Mouse (Mus musculus): ENCODE results near the gene Rxfp3. TPM values are rescaled to one million over a fixed set of nuclear protein-coding genes. Genes with fewer than 3 reads are reported as not detected.

Gene Rxfp3
- polyA plus RNA-seq (2012; rRNA removed), result not detected in 2 replicates

DNA sequence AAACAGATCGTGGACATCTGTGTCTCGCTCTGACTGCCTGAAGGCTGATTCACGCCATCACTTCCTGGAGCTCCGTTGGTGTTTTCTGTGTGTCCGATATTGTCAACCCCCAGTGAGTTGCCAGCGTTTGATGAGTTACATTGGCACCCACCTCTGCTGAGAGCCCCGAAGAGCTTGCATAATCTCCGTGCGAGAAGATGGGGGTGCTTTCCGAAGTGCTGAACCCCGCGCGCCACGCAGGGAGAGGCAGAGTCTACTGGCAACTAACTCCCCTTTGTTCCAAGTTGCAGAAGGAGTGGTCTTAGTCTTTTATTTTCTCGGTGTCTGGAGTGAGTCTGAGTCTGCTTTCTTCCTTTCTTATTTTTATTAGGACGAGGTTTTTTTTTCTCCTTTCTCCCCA, at the start of gene Rxfp3:
TSS of gene Rxfp3 (minus strand) at position 281 of the 400 bp plus-strand sequence.
- TF ChIP-seq CTCF (IDR thresholded peaks at IDR 0.05; ENCODE audit: extremely low read depth, insufficient read depth, insufficient read length, insufficient replicate concordance) (no peak), POLR2A (IDR thresholded peaks at IDR 0.05; ENCODE audit: low read depth, low read length) (no peak)
- Histone ChIP-seq H3K4me3 (ENCODE audit: extremely low read depth, insufficient read depth, insufficient read length) (no peak within 1 kb of the TSS), H3K36me3 (ENCODE audit: control insufficient read depth, insufficient read depth, low read length) (no peaks in the 10 kb centered on the region), H3K4me1 (ENCODE audit: control insufficient read depth, insufficient read depth, insufficient read length) (no peaks in the 10 kb centered on the region), H3K27ac (ENCODE audit: insufficient read depth, low read length) (no peak within 1 kb of the TSS), H3K27me3 (ENCODE audit: control insufficient read depth, insufficient read depth, low read length) (peaks cover 1% of the 10 kb centered on the region; the same call in 1 of the 2 replicates)
- DNase-seq (ENCODE audit: low read depth in 1 of 2, low spot score in 2 of 2), result no peak
- WGBS, result 5% methylated on average over 16 of the region's 16 CpGs

- 85% methylated on average over 1 of the region's 1 CpGs for WGBS
- TF ChIP-seq POLR2A (IDR thresholded peaks at IDR 0.05; ENCODE audit: low read depth, low read length) (no peak), CTCF (IDR thresholded peaks at IDR 0.05; ENCODE audit: extremely low read depth, insufficient read depth, insufficient read length, insufficient replicate concordance) (no peak)
- H3K4me3 ChIP-seq (ENCODE audit: extremely low read depth, insufficient read depth, insufficient read length), result no peak overlapping the region
- no peaks in the 10 kb centered on the region for H3K36me3 ChIP-seq (ENCODE audit: control insufficient read depth, insufficient read depth, low read length)
- no peaks in the 10 kb centered on the region for H3K27me3 ChIP-seq (ENCODE audit: control insufficient read depth, insufficient read depth, low read length)
- H3K27ac ChIP-seq (ENCODE audit: insufficient read depth, low read length), result no peak overlapping the region
- H3K4me1 ChIP-seq (ENCODE audit: control insufficient read depth, insufficient read depth, insufficient read length), result no peaks in the 10 kb centered on the region
- no peak for DNase-seq (ENCODE audit: low read depth in 1 of 2, low spot score in 2 of 2)
Measured at GRCm38 (mm10) chr15:11084993-11085365, 47.2 kb upstream of the Rxfp3 start.

GRCm38 (mm10) chr15:11084241-11084992, 46.6 kb upstream of the Rxfp3 start:
- TF ChIP-seq POLR2A (IDR thresholded peaks at IDR 0.05; ENCODE audit: low read depth, low read length) (no peak), CTCF (IDR thresholded peaks at IDR 0.05; ENCODE audit: extremely low read depth, insufficient read depth, insufficient read length, insufficient replicate concordance) (no peak)

DNA sequence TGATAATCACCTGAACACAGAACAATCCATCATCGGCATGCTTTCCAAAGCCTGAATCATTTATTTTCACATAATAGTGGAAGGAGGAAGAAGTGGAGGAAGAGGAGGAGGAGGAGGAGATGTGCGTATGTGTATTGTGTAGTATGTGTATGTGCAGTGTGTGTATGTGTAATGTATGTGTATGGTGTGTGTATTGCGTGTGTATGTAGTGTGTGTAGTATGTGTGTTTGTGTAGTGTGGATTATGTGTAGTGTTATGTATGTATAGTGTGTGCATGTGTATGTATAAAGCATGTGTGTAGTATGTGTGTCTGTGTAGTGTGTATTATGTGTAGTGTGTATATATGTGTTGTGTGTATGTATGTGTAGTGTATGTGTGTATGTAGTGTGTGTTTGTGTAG, 45.9 kb upstream of the Rxfp3 start:
- DNase-seq (ENCODE audit: low read depth in 1 of 2, low spot score in 2 of 2), result no peak
- no peaks in the 10 kb centered on the region for H3K27me3 ChIP-seq (ENCODE audit: control insufficient read depth, insufficient read depth, low read length)
- TF ChIP-seq CTCF (IDR thresholded peaks at IDR 0.05; ENCODE audit: extremely low read depth, insufficient read depth, insufficient read length, insufficient replicate concordance) (no peak), POLR2A (IDR thresholded peaks at IDR 0.05; ENCODE audit: low read depth, low read length) (no peak)
- no peaks in the 10 kb centered on the region for H3K4me1 ChIP-seq (ENCODE audit: control insufficient read depth, insufficient read depth, insufficient read length)
- WGBS, result 95% methylated on average over 3 of the region's 3 CpGs
- no peak overlapping the region for H3K4me3 ChIP-seq (ENCODE audit: extremely low read depth, insufficient read depth, insufficient read length)
- no peaks in the 10 kb centered on the region for H3K36me3 ChIP-seq (ENCODE audit: control insufficient read depth, insufficient read depth, low read length)
- no peak overlapping the region for H3K27ac ChIP-seq (ENCODE audit: insufficient read depth, low read length)

More at GRCm38 (mm10) chr15:11084241-11084992, 46.6 kb upstream of the Rxfp3 start:
- Histone ChIP-seq H3K36me3 (ENCODE audit: control insufficient read depth, insufficient read depth, low read length) (no peaks in the 10 kb centered on the region), H3K4me3 (ENCODE audit: extremely low read depth, insufficient read depth, insufficient read length) (no peak overlapping the region), H3K4me1 (ENCODE audit: control insufficient read depth, insufficient read depth, insufficient read length) (no peaks in the 10 kb centered on the region), H3K27ac (ENCODE audit: insufficient read depth, low read length) (no peak overlapping the region), H3K27me3 (ENCODE audit: control insufficient read depth, insufficient read depth, low read length) (no peaks in the 10 kb centered on the region)
- no peak for DNase-seq (ENCODE audit: low read depth in 1 of 2, low spot score in 2 of 2)
- WGBS, result 58% methylated on average over 9 of the region's 9 CpGs

- DNase-seq (ENCODE audit: low read depth in 1 of 2, low spot score in 2 of 2), result no peak
- Histone ChIP-seq H3K4me3 (ENCODE audit: extremely low read depth, insufficient read depth, insufficient read length) (no peak overlapping the region), H3K27me3 (ENCODE audit: control insufficient read depth, insufficient read depth, low read length) (no peaks in the 10 kb centered on the region), H3K36me3 (ENCODE audit: control insufficient read depth, insufficient read depth, low read length) (no peaks in the 10 kb centered on the region), H3K4me1 (ENCODE audit: control insufficient read depth, insufficient read depth, insufficient read length) (no peaks in the 10 kb centered on the region), H3K27ac (ENCODE audit: insufficient read depth, low read length) (no peak overlapping the region)
- TF ChIP-seq POLR2A (IDR thresholded peaks at IDR 0.05; ENCODE audit: low read depth, low read length) (no peak), CTCF (IDR thresholded peaks at IDR 0.05; ENCODE audit: extremely low read depth, insufficient read depth, insufficient read length, insufficient replicate concordance) (no peak)
- 91% methylated on average over 8 of the region's 8 CpGs for WGBS
Measured at GRCm38 (mm10) chr15:11082961-11083569, 45.3 kb upstream of the Rxfp3 start.

GRCm38 (mm10) chr15:11075726-11076361, 38.1 kb upstream of the Rxfp3 start:
- no peak for DNase-seq (ENCODE audit: low read depth in 1 of 2, low spot score in 2 of 2)
- TF ChIP-seq POLR2A (IDR thresholded peaks at IDR 0.05; ENCODE audit: low read depth, low read length) (no peak), CTCF (IDR thresholded peaks at IDR 0.05; ENCODE audit: extremely low read depth, insufficient read depth, insufficient read length, insufficient replicate concordance) (no peak)
- H3K4me1 ChIP-seq (ENCODE audit: control insufficient read depth, insufficient read depth, insufficient read length), result no peaks in the 10 kb centered on the region
- H3K27me3 ChIP-seq (ENCODE audit: control insufficient read depth, insufficient read depth, low read length), result no peaks in the 10 kb centered on the region
- no peak overlapping the region for H3K27ac ChIP-seq (ENCODE audit: insufficient read depth, low read length)
- WGBS, result 76% methylated on average over 3 of the region's 3 CpGs
- H3K4me3 ChIP-seq (ENCODE audit: extremely low read depth, insufficient read depth, insufficient read length), result no peak overlapping the region
- H3K36me3 ChIP-seq (ENCODE audit: control insufficient read depth, insufficient read depth, low read length), result no peaks in the 10 kb centered on the region

All from spleen, adult 2 months (tissue).